Mouse (Mus musculus) intestine, embryonic 14.5 days (tissue): ENCODE data around the gene Krt14. TPM values are rescaled to one million over a fixed set of nuclear protein-coding genes. Genes with fewer than 3 reads are reported as not detected.
"Not testable (repeated sequence)": the region's sequence is repeated elsewhere in the genome, so short reads cannot be mapped to it uniquely, and the experiment has no call there.

Experiments used
- ATAC-seq: fragments of 200-750 bp; cut with Nextera tagmentation; replicated peaks from 2 replicates; pipeline ENCODE4 v1.8.0; 2017; ENCODE audit warnings: low read depth, moderate number of reproducible peaks, moderate TSS enrichment, moderate library complexity; ENCODE audit not compliant: low FRiP score, low TSS enrichment
- DNase-seq: peaks from one replicate; pipeline ENCODE4 v3.0.0-alpha.2; 2018; ENCODE audit warnings: low spot score
- H3K27ac ChIP-seq: fragments of 300-500 bp; sonication (generic); 2 replicates; pipeline ENCODE4 v1.5.1; 2014; ENCODE audit warnings: low read depth, mild to moderate bottlenecking, control low read depth
- H3K27me3 ChIP-seq: fragments of 300-500 bp; sonication (generic); replicated peaks from 2 replicates; pipeline ENCODE4 v1.6.1; 2014; ENCODE audit warnings: low read length, control low read depth; ENCODE audit not compliant: control insufficient read depth, insufficient read depth
- H3K36me3 ChIP-seq: fragments of 300-500 bp; sonication (generic); 2 replicates; pipeline ENCODE4 v1.6.1; 2014; ENCODE audit warnings: low read length, control low read depth; ENCODE audit not compliant: control insufficient read depth, insufficient read depth
- H3K4me1 ChIP-seq: fragments of 300-500 bp; sonication (generic); replicated peaks from 2 replicates; pipeline ENCODE4 v1.6.1; 2014; ENCODE audit warnings: low read length, control low read depth, mixed read lengths; ENCODE audit not compliant: control insufficient read depth, insufficient read depth
- H3K4me2 ChIP-seq: fragments of 300-500 bp; sonication (generic); 2 replicates; pipeline ENCODE4 v1.6.1; 2014; ENCODE audit warnings: low read length
- H3K4me3 ChIP-seq: fragments of 300-500 bp; sonication (generic); 2 replicates; pipeline ENCODE4 v1.5.1; 2014; ENCODE audit warnings: low read depth, low read length, control low read depth, mixed read lengths
- H3K9ac ChIP-seq: fragments of 300-500 bp; sonication (generic); 2 replicates; pipeline ENCODE4 v1.6.1; 2014; ENCODE audit warnings: mild to moderate bottlenecking, low read length
- H3K9me3 ChIP-seq: fragments of 300-500 bp; sonication (generic); 2 replicates; pipeline ENCODE4 v1.6.1; 2016; ENCODE audit warnings: low read length, control low read depth; ENCODE audit not compliant: control insufficient read depth
- WGBS: fragments of 180-500 bp; shearing (Covaris S2); extraction: QIAGEN DNeasy Blood & Tissue Kit; methylation state at CpG from one replicate; pipeline ENCODE4 v1.1.7; 2014; 5-methylcytosine and 5-hydroxymethylcytosine counted together
- polyA plus RNA-seq: library from polyadenylated mRNA; unstranded; fragments of >200 nt; fragmentation: Nextera tagmentation; extraction: Ambion mirVana; gene quantifications from 2 replicates; pipeline ENCODE4 v1.2.1, GENCODE M21; 2014

The Krt14 gene
- polyA plus RNA-seq: 5.7 and 6.0 TPM in 2 replicates

DNA sequence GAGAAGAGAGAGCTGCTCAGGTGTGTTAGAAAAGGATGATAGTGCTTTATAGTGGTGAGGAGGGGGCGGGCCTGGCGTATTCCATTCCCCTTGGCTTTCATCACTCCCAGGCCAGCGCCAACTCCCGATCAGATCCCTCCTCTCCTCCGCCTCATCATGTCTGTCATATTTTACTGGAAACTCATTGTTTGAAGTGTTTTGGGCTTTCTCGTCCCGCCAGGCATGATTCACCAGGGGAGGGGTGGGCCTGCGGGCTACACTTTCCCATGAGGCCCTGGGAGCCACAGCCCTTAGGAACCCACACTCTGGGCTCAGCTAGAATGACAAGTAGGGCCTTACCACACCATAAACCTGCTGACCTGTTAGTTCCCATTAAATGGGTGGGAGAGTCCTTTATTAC lies at the start of gene Krt14:
Krt14 (minus strand) TSS at position 51 of the 400 bp plus-strand sequence.
- DNase-seq (no peak), ATAC-seq (no peak)
- Histone ChIP-seq H3K4me1 (no peaks in the 10 kb centered on the region), H3K27ac (no peak within 1 kb of the TSS), H3K4me2 (no peak within 1 kb of the TSS), H3K27me3 (no peaks in the 10 kb centered on the region), H3K36me3 (no peaks in the 10 kb centered on the region), H3K9ac (no peak within 1 kb of the TSS), H3K9me3 (no peaks in the 10 kb centered on the region), H3K4me3 (no peak within 1 kb of the TSS)
- 75% methylated on average over 8 of the region's 8 CpGs for WGBS

DNA sequence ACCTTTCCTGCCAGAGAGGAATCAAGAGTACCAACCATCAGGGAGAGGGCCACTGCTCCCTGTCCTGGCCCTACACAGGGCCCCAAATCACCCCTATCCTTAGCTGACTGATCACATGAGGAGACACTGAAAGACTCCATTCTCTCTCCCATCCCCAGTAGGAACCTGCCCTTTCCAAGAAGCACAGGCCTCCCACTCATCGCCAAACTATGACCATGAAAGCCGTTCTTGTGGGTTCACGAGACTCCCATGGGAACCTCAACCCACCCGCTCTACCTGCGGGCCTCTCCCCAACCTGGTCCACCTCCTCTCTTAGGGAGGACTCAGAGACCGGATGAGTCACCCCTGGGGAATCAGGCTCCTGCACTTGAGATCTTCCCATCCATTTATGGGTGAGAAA lies 48.2 kb upstream of the Krt14 start:
- WGBS: 95% methylated on average over 6 of the region's 6 CpGs

DNA sequence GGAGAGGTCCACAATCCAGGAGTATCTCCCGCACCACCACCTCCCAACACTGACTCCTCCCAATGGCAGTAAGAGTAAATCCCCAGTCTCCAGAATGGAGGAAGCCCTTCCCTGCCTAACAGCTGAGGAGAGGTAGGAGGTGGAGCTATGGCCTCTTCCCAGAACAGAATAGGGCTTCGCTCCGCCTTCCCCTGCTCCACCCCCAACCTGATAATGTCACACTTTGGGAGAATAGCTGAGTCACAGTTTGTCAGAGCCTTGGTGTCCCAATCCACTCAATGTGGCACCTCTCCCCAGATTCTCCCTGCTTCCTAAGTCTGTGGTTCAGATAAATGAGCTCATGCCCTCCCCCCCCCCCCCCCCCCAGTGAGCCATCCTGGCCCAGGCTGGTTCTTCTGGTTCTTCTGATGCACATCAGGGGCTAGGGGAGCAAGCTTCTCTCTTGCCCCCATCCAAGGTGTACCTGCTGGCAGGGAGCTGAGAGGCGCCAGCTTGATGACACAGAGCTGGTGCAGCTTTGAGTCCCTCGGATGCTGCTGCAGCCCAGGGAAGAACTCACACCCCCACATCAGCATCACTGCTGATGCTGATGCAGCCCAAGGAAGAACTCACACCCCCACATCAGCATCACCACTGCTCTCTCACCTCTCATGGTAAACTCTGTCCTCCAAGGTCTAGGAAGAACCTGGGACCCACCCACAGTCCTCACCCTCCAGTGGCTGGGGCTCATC lies 47.2 kb upstream of the Krt14 start:
- H3K4me2 ChIP-seq: no peak overlapping the region
- no peak overlapping the region for H3K9ac ChIP-seq
- ATAC-seq: no peak
- H3K27me3 ChIP-seq: no peaks in the 10 kb centered on the region
- WGBS: 72% methylated on average over 5 of the region's 5 CpGs
- H3K36me3 ChIP-seq: no peaks in the 10 kb centered on the region
- no peak overlapping the region for H3K27ac ChIP-seq
- no peak for DNase-seq
- H3K4me1 ChIP-seq: no peaks in the 10 kb centered on the region
- no peak overlapping the region for H3K4me3 ChIP-seq
- no peaks in the 10 kb centered on the region for H3K9me3 ChIP-seq

More for the DNA sequence above, 48.2 kb upstream of the Krt14 start:
- Histone ChIP-seq H3K9me3 (no peaks in the 10 kb centered on the region), H3K9ac (no peak overlapping the region), H3K4me1 (no peaks in the 10 kb centered on the region), H3K4me2 (no peak overlapping the region), H3K27ac (no peak overlapping the region), H3K4me3 (no peak overlapping the region), H3K27me3 (no peaks in the 10 kb centered on the region), H3K36me3 (no peaks in the 10 kb centered on the region)
- no peak for ATAC-seq
- no peak for DNase-seq

DNA sequence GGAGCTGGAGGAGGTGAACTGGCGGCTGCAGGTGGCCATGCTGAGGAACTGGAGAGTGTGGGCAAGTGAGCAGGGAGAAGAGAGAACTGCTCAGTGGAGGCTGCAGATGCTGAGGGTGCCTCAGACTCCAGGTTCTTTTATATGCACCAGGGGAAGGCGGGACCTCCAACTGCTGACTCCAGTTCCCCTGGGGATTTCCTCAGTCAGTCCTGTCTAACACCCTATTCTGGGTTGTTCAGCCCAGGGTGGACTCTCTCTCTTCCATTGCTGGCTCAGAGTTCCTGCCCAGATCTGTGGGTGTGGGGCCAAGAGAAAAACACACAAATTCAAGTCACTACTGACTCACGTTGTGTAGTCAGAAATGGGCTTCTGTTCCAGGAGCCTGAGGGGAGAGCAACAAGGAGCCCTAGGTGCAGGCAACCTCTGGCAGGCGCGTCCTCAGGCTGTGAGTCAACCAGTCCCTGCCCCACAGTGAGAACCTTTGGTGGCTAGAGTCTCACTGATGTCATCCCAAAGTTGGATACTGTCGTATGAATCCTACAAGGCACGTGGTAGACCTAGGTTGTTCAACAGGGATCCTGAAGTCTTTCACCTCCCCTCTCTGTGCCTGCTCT lies 41.6 kb upstream of the Krt14 start, which contains the start of gene Krt16:
Krt16 (minus strand) TSS at position 51 of the 614 bp plus-strand sequence.
- H3K4me3 ChIP-seq: no peak within 1 kb of the TSS
- WGBS: 82% methylated on average over 7 of the region's 7 CpGs
- no peak within 1 kb of the TSS for H3K27ac ChIP-seq
- no peaks in the 10 kb centered on the region for H3K4me1 ChIP-seq
- H3K9ac ChIP-seq: no peak within 1 kb of the TSS
- no peak within 1 kb of the TSS for H3K4me2 ChIP-seq
- no peaks in the 10 kb centered on the region for H3K36me3 ChIP-seq
- DNase-seq (no peak), ATAC-seq (no peak)
- H3K9me3 ChIP-seq: no peaks in the 10 kb centered on the region
- H3K27me3 ChIP-seq: no peaks in the 10 kb centered on the region

DNA sequence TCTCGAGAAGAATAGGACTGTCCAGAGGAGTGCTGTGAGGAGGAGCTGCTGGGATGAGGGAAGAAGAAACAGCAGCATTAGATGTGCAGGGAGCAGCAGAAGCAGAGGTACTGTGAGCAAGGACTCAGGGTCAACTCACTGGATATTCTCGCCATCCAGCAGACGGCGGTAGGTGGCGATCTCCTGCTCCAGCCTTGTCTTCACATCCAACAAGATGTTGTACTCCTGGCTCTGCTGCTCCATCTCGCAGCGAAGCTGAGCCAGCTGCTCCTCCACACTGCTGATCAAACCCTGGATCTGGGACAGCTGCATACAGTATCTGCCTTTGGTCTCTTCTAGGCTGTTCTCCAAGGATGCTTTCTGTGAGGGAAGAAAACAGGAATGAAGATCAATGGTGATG lies 39.1 kb upstream of the Krt14 start:
- not testable (repeated sequence) for ATAC-seq, H3K9ac ChIP-seq, H3K36me3 ChIP-seq, H3K4me2 ChIP-seq, H3K4me1 ChIP-seq, H3K9me3 ChIP-seq, H3K27me3 ChIP-seq, H3K27ac ChIP-seq, DNase-seq, H3K4me3 ChIP-seq
- 63% methylated on average over 7 of the region's 7 CpGs for WGBS

DNA sequence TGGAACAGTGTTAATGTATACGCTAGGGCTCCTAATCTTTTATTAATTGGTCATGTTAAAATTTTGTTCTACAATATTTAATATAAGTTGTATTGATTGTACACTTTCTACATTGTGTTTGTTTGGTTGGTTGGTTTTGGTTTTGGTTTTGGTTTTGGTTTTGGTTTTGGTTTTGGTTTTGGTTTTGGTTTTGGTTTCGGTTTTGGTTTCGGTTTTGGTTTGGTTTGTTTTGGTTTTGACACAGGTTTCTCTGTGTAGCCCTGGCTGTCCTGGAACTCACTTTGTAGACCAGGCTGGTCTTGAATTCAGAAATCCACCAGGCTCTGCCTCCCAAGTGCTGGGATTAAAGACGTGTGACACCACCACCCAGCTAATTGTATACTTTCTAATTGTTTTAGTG lies 32.9 kb upstream of the Krt14 start:
- not testable (repeated sequence) for H3K27me3 ChIP-seq, H3K27ac ChIP-seq, H3K4me2 ChIP-seq, H3K36me3 ChIP-seq, ATAC-seq, H3K9ac ChIP-seq, H3K4me3 ChIP-seq, H3K4me1 ChIP-seq, H3K9me3 ChIP-seq, DNase-seq
- WGBS: 89% methylated on average over 4 of the region's 4 CpGs

DNA sequence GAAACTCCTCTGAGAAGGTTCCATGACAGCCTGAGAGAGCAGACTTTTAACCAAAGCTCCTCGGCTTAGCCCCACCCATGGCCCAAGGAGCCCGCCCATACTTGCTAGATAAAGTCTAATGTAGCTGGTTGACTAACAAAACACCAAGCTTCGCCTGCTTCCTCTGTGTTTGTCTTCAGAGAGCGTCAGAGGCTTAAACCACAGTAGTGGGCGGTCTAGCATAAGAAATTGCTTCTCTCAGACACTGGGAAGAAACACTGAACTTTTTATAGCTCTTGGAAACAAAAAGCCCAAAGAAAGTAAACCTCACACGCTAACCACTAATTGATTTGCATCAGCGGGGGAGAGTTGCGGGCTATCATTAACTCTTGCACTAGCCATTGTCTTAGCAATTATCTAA lies 14.4 kb upstream of the Krt14 start:
- Histone ChIP-seq H3K4me2 (no peak overlapping the region), H3K9ac (no peak overlapping the region), H3K9me3 (no peaks in the 10 kb centered on the region), H3K4me1 (no peaks in the 10 kb centered on the region), H3K27me3 (no peaks in the 10 kb centered on the region), H3K36me3 (no peaks in the 10 kb centered on the region), H3K4me3 (no peak overlapping the region), H3K27ac (no peak overlapping the region)
- DNase-seq (no peak), ATAC-seq (no peak)
- WGBS: 61% methylated on average over 8 of the region's 8 CpGs

DNA sequence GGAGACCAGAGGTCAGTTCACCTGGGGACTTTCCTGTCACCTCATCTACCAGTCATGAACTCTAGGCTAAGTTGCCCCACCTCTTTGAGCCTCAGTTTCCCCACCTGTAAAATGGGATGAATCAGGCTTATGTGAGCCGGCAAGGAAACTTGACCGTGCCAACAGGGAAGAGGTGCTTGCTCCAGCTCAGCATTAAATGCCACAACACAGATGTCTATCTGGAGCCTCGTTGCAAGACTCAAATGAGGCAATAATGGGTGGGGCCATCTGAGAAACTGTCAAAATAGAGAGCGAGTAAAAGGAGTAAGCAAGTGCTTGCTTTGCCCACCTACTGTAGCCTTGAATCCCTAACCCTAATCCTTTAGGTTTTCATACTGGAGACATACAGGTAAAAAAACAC lies 12.0 kb upstream of the Krt14 start:
- no peak for ATAC-seq
- Histone ChIP-seq H3K4me3 (no peak overlapping the region), H3K9ac (no peak overlapping the region), H3K27me3 (no peaks in the 10 kb centered on the region), H3K4me1 (no peaks in the 10 kb centered on the region), H3K27ac (no peak overlapping the region), H3K36me3 (no peaks in the 10 kb centered on the region), H3K9me3 (no peaks in the 10 kb centered on the region), H3K4me2 (no peak overlapping the region)
- WGBS: 87% methylated on average over 4 of the region's 4 CpGs
- no peak for DNase-seq

DNA sequence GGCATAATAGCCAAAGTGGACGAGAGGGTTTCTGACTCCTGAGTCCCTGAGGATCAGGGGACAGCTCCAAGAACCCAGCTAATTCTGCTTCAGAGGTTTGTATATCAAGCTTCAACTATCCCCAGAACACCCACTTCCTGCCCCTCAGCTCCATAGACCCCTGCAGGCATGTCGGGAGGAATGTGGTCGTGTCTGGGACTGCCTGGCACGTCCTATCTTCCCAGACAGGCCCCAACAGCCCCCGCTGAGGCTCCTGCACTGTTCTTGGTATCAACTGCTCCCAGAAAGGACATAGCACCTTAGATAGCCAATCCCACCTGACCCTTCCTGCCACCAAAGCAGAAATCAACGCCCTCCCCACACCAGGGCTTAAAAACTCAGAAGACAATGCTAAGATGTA lies 1.2 kb upstream of the Krt14 start:
- no peaks in the 10 kb centered on the region for H3K27me3 ChIP-seq
- DNase-seq: no peak
- no peak overlapping the region for H3K4me3 ChIP-seq
- H3K4me1 ChIP-seq: no peaks in the 10 kb centered on the region
- WGBS: 50% methylated on average over 6 of the region's 6 CpGs
- H3K36me3 ChIP-seq: no peaks in the 10 kb centered on the region
- no peaks in the 10 kb centered on the region for H3K9me3 ChIP-seq
- no peak for ATAC-seq
- H3K9ac ChIP-seq: no peak overlapping the region
- no peak overlapping the region for H3K27ac ChIP-seq
- no peak overlapping the region for H3K4me2 ChIP-seq
